Mouse (Mus musculus) liver, adult 2 months (tissue): ENCODE measurements around the gene Itpk1.

Experiments used
- CTCF ChIP-seq: fragments of 200-500 bp; IDR thresholded peaks from 2 replicates; pipeline ENCODE4 v1.5.1; 2011; ENCODE audit warnings: low read depth, low read length, control low read depth
- POLR2A ChIP-seq: fragments of 200-500 bp; IDR thresholded peaks from 2 replicates; pipeline ENCODE4 v1.6.1; 2011; ENCODE audit warnings: low read length, control low read depth; ENCODE audit not compliant: insufficient read depth; ENCODE audit errors: extremely low read depth

DNA sequence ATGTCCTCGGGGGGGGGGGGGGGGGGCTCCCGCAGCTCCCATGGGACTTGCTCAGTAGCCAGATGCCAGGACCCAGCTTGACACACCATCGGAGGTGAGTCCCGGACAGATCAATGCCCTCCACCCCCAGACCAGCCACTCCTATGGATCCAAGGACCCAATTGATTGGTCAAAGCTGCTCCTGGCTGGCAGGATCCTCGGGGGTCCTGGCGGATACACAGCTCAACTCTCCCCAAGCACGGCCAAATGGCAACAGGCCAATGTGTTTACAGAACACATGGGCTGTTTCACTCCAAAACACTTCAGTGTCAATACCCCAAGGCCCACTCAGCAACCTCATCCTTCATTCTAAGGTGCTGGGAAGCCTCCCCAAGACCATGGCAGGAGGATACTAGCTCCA is 13.0 kb downstream of the Itpk1 start:
- TF ChIP-seq POLR2A = no peak
- TF ChIP-seq CTCF = no peak
